Mouse (Mus musculus) lung, embryonic 15.5 days (tissue): Measurements from ENCODE around the gene Arhgap19. TPM values are rescaled to one million over a fixed set of nuclear protein-coding genes. Genes with fewer than 3 reads are reported as not detected.

ENCODE experiments used
- ATAC-seq: fragments of 200-750 bp; cut with Nextera tagmentation; 2 replicates; pipeline ENCODE4 v1.8.0; 2017; ENCODE audit warnings: moderate number of reproducible peaks, borderline replicate concordance; ENCODE audit not compliant: low FRiP score, low TSS enrichment; ENCODE audit errors: extremely low read depth
- H3K27ac ChIP-seq: fragments of 300-500 bp; sonication (generic); 2 replicates; pipeline ENCODE4 v1.5.1; 2015; ENCODE audit warnings: moderate library complexity, mild to moderate bottlenecking, inconsistent platforms
- H3K27me3 ChIP-seq: fragments of 300-500 bp; sonication (generic); 2 replicates; pipeline ENCODE4 v1.6.1; 2015; ENCODE audit warnings: inconsistent platforms
- H3K36me3 ChIP-seq: fragments of 300-500 bp; sonication (generic); 2 replicates; pipeline ENCODE4 v1.6.1; 2015; ENCODE audit warnings: inconsistent platforms
- H3K4me1 ChIP-seq: fragments of 300-500 bp; sonication (generic); 2 replicates; pipeline ENCODE4 v1.6.1; 2015; ENCODE audit warnings: inconsistent platforms
- H3K4me2 ChIP-seq: fragments of 300-500 bp; sonication (generic); 2 replicates; pipeline ENCODE4 v1.6.1; 2015; ENCODE audit warnings: inconsistent platforms, mild to moderate bottlenecking, moderate library complexity
- H3K4me3 ChIP-seq: fragments of 300-500 bp; sonication (generic); 2 replicates; pipeline ENCODE4 v1.5.1; 2015; ENCODE audit warnings: mild to moderate bottlenecking, inconsistent platforms
- H3K9ac ChIP-seq: fragments of 300-500 bp; sonication (generic); 2 replicates; pipeline ENCODE4 v1.6.1; 2015; ENCODE audit warnings: inconsistent platforms
- H3K9me3 ChIP-seq: fragments of 300-500 bp; sonication (generic); 2 replicates; pipeline ENCODE4 v1.6.1; 2016; ENCODE audit warnings: inconsistent platforms
- WGBS: fragments of 180-500 bp; shearing (Covaris S2); methylation state at CpG from one replicate; pipeline ENCODE4 v1.1.7; 2015; 5-methylcytosine and 5-hydroxymethylcytosine counted together
- polyA plus RNA-seq: library from polyadenylated mRNA; unstranded; fragments of >200 nt; fragmentation: Nextera tagmentation; extraction: Ambion mirVana; gene quantifications from 2 replicates; pipeline ENCODE4 v1.2.1, GENCODE M21; 2015

Gene Arhgap19
- polyA plus RNA-seq, 1 experiment from 2014 or later: 30.8 TPM

DNA sequence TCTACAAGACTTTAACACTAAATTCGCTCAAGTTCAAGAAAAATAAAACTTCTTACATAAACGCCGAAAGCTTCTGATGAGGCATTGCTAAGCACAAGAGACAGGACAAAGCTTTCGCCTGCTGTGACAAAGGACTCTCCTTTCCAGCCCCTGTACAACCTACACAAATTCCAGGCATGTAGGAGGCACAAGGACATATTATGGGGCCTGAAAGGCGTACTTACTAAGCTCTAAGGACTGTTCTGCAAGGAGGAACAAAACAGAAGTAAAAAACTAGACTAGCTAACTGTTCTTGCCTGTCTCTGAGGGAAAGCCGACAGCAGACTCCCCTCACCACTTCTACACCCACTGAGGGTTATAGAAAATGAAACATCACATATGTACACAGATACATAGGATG lies 6.9 kb downstream of the Arhgap19 start:
- H3K27ac ChIP-seq: no peak overlapping the region
- H3K4me1 ChIP-seq: peaks cover 10% of the 10 kb centered on the region
- 75% methylated on average over 6 of the region's 6 CpGs for whole genome bisulfite sequencing
- H3K4me2 ChIP-seq: no peak overlapping the region
- no peak for ATAC-seq
- no peak overlapping the region for H3K4me3 ChIP-seq
- H3K9ac ChIP-seq: no peak overlapping the region
- no peaks in the 10 kb centered on the region for H3K9me3 ChIP-seq
- H3K36me3 ChIP-seq: peaks cover 6% of the 10 kb centered on the region; the same call in 1 of the 2 replicates
- no peaks in the 10 kb centered on the region for H3K27me3 ChIP-seq

DNA sequence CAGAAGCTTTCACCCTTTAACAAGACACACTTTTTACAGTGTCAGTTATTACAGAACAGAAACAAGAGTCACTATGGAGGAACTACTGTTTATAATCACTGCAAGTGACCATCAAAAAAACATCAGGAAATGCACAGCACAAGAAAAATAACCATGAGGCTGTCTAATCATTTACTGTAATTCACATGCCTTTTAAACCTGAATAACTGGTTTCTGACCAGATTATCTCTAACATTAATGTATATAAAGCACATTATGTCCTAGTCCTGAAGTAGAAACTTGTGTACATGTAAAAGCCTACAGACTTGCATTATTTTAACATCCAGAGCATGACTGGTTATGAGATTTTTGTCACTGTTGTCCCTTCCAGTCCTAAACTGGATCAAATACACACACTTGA lies 7.8 kb downstream of the Arhgap19 start:
- no peak overlapping the region for H3K4me2 ChIP-seq
- no peaks in the 10 kb centered on the region for H3K27me3 ChIP-seq
- peaks cover 9% of the 10 kb centered on the region for H3K4me1 ChIP-seq
- peak overlapping the region; percentile 44; the same call in 1 of the 2 replicates for H3K27ac ChIP-seq
- H3K9me3 ChIP-seq: no peaks in the 10 kb centered on the region
- H3K36me3 ChIP-seq: peaks cover 12% of the 10 kb centered on the region
- ATAC-seq: no peak
- no peak overlapping the region for H3K9ac ChIP-seq
- H3K4me3 ChIP-seq: no peak overlapping the region

GRCm38 (mm10) chr19:41792934-41793486 lies 8.8 kb downstream of the Arhgap19 start:
- no peak overlapping the region for H3K4me2 ChIP-seq
- H3K27ac ChIP-seq: no peak overlapping the region
- 57% methylated on average over 1 of the region's 1 CpGs for WGBS
- no peak for ATAC-seq
- H3K27me3 ChIP-seq: no peaks in the 10 kb centered on the region
- no peak overlapping the region for H3K4me3 ChIP-seq
- no peak overlapping the region for H3K9ac ChIP-seq
- peaks cover 9% of the 10 kb centered on the region for H3K4me1 ChIP-seq
- peaks cover 12% of the 10 kb centered on the region for H3K36me3 ChIP-seq
- H3K9me3 ChIP-seq: no peaks in the 10 kb centered on the region

GRCm38 (mm10) chr19:41791384-41791783 lies 10.5 kb downstream of the Arhgap19 start:
- no peak for ATAC-seq

DNA sequence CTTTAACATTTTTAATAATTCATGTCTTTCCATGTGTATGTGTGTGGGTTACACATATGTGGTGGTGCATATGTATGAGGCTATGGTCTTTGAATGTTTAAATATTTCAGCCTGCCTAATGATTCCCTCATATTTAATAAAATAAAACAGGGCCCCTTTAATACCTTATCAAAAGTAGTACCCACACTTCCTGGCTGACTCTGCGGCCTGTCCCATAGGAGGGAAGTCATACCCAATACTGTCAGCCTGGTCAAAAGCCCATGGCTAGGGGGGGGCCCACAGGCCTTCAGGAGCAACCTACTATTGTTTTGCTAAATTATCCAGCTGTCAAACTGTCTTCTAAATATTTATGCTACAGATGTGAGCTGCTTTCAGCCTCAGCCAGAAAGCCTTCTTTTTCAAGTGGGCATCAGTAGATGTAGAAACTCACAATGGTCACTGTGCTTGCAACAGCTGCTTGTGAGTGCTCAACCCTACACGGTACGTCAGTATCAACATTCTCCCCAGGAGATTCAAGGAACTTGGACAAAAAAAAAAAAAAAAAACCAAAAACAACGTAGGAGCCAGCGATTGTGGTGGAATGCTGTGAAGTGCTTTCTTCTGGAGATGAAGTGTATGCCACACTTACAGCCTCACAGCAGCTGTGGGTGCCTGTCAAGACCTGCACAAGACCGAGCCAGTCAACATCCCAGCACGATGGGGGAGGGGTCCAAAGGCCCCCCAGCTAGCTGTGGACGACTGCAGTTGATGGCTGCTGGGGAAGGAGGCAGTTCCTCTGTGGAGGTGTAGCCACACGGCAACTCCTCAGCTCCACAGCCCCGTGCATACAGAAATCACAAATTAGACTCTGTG lies 12.5 kb downstream of the Arhgap19 start:
- WGBS: 39% methylated on average over 10 of the region's 10 CpGs

More at GRCm38 (mm10) chr19:41791384-41791783, 10.5 kb downstream of the Arhgap19 start:
- Histone ChIP-seq H3K4me1 (peaks cover 6% of the 10 kb centered on the region), H3K36me3 (peaks cover 23% of the 10 kb centered on the region), H3K9ac (no peak overlapping the region), H3K4me2 (no peak overlapping the region), H3K27me3 (no peaks in the 10 kb centered on the region), H3K4me3 (no peak overlapping the region), H3K27ac (no peak overlapping the region), H3K9me3 (no peaks in the 10 kb centered on the region)
- WGBS: 92% methylated on average over 2 of the region's 2 CpGs

GRCm38 (mm10) chr19:41786896-41787295 lies 15.0 kb downstream of the Arhgap19 start:
- no peak overlapping the region for H3K9ac ChIP-seq
- no peak overlapping the region for H3K4me3 ChIP-seq
- H3K4me1 ChIP-seq: no peaks in the 10 kb centered on the region
- ATAC-seq: no peak
- peaks cover 47% of the 10 kb centered on the region for H3K36me3 ChIP-seq
- H3K9me3 ChIP-seq: no peaks in the 10 kb centered on the region
- WGBS: 77% methylated on average over 1 of the region's 1 CpGs
- no peaks in the 10 kb centered on the region for H3K27me3 ChIP-seq
- H3K4me2 ChIP-seq: no peak overlapping the region
- H3K27ac ChIP-seq: no peak overlapping the region

More for the DNA sequence above, 12.5 kb downstream of the Arhgap19 start:
- Histone ChIP-seq H3K9ac (no peak overlapping the region), H3K27ac (no peak overlapping the region), H3K27me3 (no peaks in the 10 kb centered on the region), H3K4me1 (peaks cover 5% of the 10 kb centered on the region), H3K9me3 (no peaks in the 10 kb centered on the region), H3K4me2 (no peak overlapping the region), H3K36me3 (peaks cover 38% of the 10 kb centered on the region), H3K4me3 (no peak overlapping the region)
- no peak for ATAC-seq

DNA sequence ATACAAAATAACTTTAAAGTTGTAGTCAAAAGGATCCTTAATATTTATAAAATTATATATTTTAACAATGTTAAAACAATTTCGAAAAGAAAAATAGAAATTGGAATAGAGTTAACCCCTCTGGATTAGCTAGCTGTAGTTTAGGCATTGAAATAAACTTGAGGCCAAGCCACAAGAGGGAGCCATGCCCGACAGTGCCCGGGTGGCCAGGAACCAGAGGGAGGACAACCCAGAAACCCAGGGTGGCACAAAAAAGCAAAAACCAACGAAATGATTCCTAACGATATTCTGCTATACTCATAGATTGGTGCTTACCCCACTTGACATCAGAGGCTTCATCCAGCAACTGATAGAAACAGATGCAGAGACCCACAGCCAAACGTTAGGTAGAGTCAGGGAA lies 24.3 kb downstream of the Arhgap19 start:
- Histone ChIP-seq H3K27ac (no peak overlapping the region), H3K4me2 (no peak overlapping the region), H3K9me3 (no peaks in the 10 kb centered on the region), H3K36me3 (peaks cover 67% of the 10 kb centered on the region), H3K4me3 (no peak overlapping the region), H3K4me1 (no peaks in the 10 kb centered on the region), H3K9ac (no peak overlapping the region), H3K27me3 (no peaks in the 10 kb centered on the region)
- no peak for ATAC-seq
- WGBS: 89% methylated on average over 6 of the region's 6 CpGs

- no peak overlapping the region for H3K4me2 ChIP-seq
- H3K9ac ChIP-seq: no peak overlapping the region
- no peak for ATAC-seq
- no peak overlapping the region for H3K27ac ChIP-seq
- H3K27me3 ChIP-seq: no peaks in the 10 kb centered on the region
- no peak overlapping the region for H3K4me3 ChIP-seq
- H3K9me3 ChIP-seq: no peaks in the 10 kb centered on the region
- H3K4me1 ChIP-seq: peaks cover 8% of the 10 kb centered on the region; the same call in 1 of the 2 replicates
- WGBS: 90% methylated on average over 7 of the region's 7 CpGs
- H3K36me3 ChIP-seq: peaks cover 38% of the 10 kb centered on the region
Measured at GRCm38 (mm10) chr19:41768711-41769110, 33.1 kb downstream of the Arhgap19 start.

DNA sequence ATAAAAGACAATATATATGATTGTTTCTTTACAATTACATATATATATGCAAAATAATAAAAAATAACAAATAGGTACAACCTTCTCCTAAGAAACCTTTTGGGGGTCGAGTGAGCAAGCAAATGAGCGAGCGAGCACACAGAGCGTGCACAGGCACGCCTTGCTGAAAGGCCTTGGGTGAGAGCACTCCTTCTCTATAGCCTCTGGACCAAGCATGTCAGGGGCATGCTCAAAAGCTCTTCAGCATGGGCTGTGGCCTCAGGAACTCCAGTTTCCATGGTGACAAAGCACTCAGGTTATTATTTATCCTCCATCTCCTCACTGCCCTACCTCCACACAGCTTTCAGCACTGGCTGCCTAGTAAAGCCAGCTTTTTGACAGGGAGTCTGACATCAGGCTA lies 35.2 kb downstream of the Arhgap19 start:
- Histone ChIP-seq H3K4me3 (no peak overlapping the region), H3K4me2 (no peak overlapping the region), H3K4me1 (peaks cover 8% of the 10 kb centered on the region; the same call in 1 of the 2 replicates), H3K36me3 (peaks cover 23% of the 10 kb centered on the region), H3K27me3 (no peaks in the 10 kb centered on the region), H3K9ac (no peak overlapping the region), H3K27ac (peak overlapping the region; percentile 35; the same call in 1 of the 2 replicates), H3K9me3 (no peaks in the 10 kb centered on the region)
- 63% methylated on average over 5 of the region's 5 CpGs for WGBS
- peak; percentile 80; the same call in 1 of the 2 replicates for ATAC-seq

- H3K4me1 ChIP-seq: peaks cover 8% of the 10 kb centered on the region; the same call in 1 of the 2 replicates
- peak; percentile 58; the same call in 1 of the 2 replicates for ATAC-seq
- no peak overlapping the region for H3K27ac ChIP-seq
- WGBS: 27% methylated on average over 12 of the region's 12 CpGs
- H3K4me3 ChIP-seq: no peak overlapping the region
- no peak overlapping the region for H3K4me2 ChIP-seq
- H3K9ac ChIP-seq: no peak overlapping the region
- H3K9me3 ChIP-seq: no peaks in the 10 kb centered on the region
- no peaks in the 10 kb centered on the region for H3K27me3 ChIP-seq
- H3K36me3 ChIP-seq: peaks cover 10% of the 10 kb centered on the region; the same call in 1 of the 2 replicates
Measured at GRCm38 (mm10) chr19:41763870-41764660, 37.8 kb downstream of the Arhgap19 start.

- Histone ChIP-seq H3K36me3 (no peaks in the 10 kb centered on the region), H3K9me3 (no peaks in the 10 kb centered on the region), H3K27me3 (no peaks in the 10 kb centered on the region), H3K9ac (no peak overlapping the region), H3K4me3 (no peak overlapping the region), H3K27ac (no peak overlapping the region), H3K4me2 (no peak overlapping the region), H3K4me1 (peaks cover 4% of the 10 kb centered on the region; the same call in 1 of the 2 replicates)
- no peak for ATAC-seq
- 26% methylated on average over 9 of the region's 9 CpGs for WGBS
Measured at GRCm38 (mm10) chr19:41761529-41761928, 40.3 kb downstream of the Arhgap19 start.
